Mouse (Mus musculus) lung, postnatal 36 days (tissue): Measurements from ENCODE around the gene Szt2.
A peak's percentile ranks its signal among the peaks of the same experiment; 100 is the strongest.

Experiments
- DNase-seq: peaks from one replicate; pipeline ENCODE4 v3.0.0; 2022; ENCODE audit warnings: mixed read lengths

Szt2 gene

DNA sequence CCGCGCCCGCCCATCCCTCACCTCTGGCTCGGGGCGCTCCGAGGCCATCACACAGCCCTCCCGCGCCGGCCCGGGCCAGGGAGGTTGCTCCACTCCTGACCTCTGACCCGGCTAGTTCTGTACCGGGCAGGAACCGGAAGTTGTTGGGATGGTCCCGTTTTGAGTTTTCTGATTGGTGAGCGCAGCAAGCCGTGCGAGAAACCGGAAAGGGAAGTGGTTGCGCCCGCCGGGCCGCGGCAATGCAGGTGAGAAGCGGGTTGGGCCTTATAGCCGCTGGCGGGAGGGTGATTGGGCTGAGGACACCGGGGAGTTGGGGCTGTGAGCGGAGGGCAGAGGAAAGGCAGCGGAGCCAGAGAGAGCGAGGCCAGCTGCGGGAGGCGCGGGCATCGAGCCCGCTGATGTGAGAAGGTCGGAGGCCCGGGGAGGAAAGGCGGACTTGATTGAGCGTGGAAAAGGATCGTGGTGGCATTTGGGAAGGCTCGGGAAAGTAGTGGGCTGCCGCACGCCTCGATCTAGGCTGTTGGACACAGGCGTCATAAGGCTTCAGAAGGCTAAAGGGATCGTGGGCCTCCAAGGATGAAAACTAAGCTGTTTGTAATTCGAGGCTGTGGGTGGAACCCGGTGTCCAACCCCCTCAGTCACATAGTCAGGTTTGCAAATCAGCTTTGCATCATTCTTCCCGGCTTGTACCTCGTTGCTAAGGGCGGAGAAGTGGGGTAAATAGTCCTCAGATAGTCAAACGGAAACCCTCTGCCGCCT, at the start of gene Szt2, which contains the start of gene Med8:
Szt2 (minus strand) TSS at position 132 of the 759 bp plus-strand sequence.
Med8 (plus strand) TSS at position 196 of the 759 bp plus-strand sequence.
- DNase-seq: peak; percentile 97

DNA sequence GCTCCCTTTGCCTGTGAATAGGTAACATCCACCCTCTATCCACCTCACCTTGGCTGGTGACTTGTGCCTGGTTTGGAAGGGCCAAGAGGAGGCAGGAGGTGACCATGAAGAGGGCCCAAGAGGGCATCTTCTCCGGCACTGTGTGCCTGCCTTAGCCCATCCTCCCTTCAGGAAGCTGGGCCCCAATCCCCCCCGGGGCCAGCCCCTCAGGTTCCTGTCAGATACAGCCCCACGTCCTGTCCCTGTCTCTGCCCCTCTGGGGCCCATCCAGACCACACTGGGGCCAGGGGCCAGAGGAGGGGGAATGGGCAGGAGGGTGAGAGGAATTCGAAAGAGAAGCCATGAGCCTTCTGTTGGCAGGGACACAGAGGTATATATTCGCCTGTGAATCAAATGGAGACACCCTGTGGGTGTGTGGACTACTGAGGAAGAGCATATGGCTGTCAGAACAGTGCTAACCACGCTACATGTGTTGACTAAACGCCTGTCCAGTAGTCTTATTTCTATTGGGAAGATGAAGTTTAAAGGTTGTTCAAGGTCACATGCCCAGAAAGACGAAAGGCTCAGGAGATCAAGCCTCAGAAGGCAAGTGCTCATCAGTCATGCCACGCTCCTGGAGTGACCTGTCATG, 48.4 kb upstream of the Szt2 start, which contains the start of gene Mpl:
Mpl (minus strand) TSS at position 169 of the 631 bp plus-strand sequence.
- no peak for DNase-seq

GRCm38 (mm10) chr4:118446415-118447153, 37.5 kb upstream of the Szt2 start:
- peak; percentile 29 for DNase-seq

GRCm38 (mm10) chr4:118445781-118446414, 36.8 kb upstream of the Szt2 start:
- peak; percentile 84 for DNase-seq

DNA sequence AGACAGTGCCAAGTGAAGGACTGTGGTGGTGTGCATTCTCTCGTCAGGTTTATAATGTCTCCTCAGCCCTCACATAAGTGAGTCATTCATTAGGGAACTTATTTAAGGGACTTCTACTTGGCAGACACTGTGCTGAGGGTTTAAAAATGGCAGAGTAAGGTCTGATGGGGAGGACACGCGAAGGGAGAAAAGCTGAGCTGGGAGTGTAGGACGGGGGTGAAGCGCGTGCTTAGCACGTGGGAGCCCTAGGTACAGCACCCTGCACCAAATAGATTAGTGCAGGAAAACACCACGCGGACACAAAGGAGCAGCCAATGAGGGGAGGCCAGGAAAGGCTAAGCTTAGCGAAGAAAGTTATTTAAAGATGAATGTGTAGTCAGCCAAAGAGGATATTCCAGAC, 36.0 kb upstream of the Szt2 start:
- DNase-seq: no peak

DNA sequence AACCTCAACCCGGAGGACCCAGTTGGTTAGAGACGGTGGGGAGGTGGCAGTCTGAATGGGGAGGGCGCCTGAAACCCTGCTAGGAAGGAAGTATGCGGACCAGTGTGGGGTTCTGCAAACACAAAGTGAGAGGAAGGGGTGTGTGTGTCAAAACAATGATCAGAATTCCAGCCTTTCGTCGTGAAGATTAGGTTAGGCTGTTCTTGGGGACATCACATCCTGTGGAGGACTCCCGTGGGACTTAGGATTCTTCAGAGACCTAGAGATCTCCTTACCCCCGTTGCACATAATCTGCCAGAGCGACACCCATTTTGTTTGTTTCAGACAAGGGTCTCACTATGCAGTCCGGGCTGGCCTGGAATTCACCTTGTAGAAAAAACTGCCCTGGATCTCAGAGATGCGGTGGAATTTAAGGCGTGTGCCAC, 28.8 kb upstream of the Szt2 start:
- no peak for DNase-seq

- peak; percentile 94 for DNase-seq
Measured at GRCm38 (mm10) chr4:118436820-118437603, 27.9 kb upstream of the Szt2 start, which contains the start of gene Cdc20. Gene Cdc20, minus strand, starts transcription at chr4:118437352.

- DNase-seq: no peak
Measured at GRCm38 (mm10) chr4:118432332-118432731, 23.3 kb upstream of the Szt2 start.

GRCm38 (mm10) chr4:118429215-118429895, 20.3 kb upstream of the Szt2 start:
- peak; percentile 82 for DNase-seq

- peak; percentile 78 for DNase-seq
Measured at GRCm38 (mm10) chr4:118428531-118429214, 19.6 kb upstream of the Szt2 start.

DNA sequence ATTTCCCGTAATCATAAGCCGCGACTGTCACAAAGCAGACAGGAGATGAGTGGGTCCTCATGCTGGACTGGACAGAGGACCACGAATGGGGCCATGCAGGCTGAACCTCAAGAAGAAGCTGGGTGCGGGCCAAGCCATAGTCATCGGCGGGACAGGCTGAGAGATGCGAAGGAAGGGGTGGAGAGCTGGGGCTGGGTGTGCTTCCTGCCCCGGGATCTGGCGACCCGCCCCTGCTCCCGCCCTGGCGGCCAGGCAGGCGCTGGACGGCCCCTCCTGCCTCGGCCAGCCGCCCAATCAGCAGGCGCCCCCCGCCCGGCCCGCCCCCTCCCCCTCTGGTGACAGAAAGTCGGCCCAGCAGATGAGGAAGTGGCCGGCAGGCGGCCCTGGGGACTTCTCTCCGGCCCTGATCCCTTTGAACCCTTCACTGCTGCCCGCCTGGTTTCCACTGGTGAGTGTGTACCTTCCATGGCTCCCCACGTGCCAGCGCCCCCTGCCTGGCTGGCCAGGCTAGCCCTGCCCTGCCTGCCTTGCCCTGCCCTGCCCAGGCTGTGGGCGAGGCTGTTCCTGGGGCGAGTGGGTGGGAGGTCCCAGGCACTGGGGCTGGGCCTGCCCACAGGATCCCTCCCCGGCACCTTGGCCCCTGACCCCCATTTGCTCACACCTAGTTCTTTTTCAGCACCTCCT, 18.8 kb upstream of the Szt2 start, which contains the start of gene Elovl1:
Elovl1 (plus strand) TSS at position 326 of the 684 bp plus-strand sequence.
- peak; percentile 96 for DNase-seq

- no peak for DNase-seq
Measured at GRCm38 (mm10) chr4:118427415-118427767, 18.3 kb upstream of the Szt2 start.

DNA sequence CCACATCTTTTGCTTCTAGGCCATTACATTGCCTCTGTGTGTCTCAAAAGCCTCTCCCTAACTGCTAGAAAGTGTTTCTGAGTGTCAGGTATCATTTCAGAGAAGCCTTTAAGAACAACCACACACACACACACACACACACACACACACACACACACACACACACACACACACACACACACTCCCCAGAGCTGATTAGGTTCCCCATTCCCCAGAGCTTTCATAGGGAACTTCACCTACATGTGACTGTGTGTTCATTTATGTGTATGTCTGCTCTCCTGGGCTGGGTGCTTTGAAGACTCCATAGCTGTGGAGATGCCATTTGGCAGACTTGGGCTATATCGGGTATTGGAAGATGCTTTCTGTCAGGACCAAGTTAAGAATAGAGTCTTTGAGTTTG, 16.3 kb upstream of the Szt2 start:
- no peak for DNase-seq

GRCm38 (mm10) chr4:118424541-118425160, 15.6 kb upstream of the Szt2 start:
- DNase-seq: peak; percentile 62

- peak; percentile 33 for DNase-seq
Measured at GRCm38 (mm10) chr4:118421384-118421783, 12.3 kb upstream of the Szt2 start.

DNA sequence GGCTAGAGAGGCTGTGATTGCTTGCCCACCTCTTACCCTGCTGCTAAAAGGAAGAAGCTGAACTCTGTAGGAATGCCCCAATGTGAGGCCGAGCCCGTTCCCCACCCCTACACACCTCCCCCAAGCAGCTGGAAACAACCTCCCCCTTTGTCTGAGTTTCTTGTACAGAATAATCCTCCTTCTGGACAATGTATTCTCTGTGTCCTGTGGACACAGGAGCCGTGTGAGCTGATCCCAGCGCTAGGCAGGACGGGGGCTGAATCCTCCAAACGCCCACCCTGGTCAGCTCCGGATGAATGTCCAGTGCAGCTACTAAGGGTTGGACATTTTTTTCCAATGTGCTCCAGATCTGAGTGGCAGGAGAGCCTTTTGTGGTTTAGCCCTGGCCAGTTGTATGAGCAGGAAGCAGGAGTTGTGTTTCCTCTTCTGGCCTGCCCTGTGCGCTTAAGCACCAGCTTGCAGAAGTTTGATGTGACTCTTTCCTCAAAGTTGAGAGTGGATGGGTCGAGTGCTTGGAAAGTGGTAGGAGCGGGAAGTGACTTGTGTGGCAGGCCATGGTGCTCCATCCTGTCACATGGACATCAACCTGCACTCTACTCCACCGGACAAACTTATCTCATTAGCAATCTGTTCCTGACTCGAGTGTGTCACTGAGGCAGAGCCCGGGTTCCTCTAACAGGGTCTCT, 8.2 kb upstream of the Szt2 start:
- DNase-seq: peak; percentile 56

DNA sequence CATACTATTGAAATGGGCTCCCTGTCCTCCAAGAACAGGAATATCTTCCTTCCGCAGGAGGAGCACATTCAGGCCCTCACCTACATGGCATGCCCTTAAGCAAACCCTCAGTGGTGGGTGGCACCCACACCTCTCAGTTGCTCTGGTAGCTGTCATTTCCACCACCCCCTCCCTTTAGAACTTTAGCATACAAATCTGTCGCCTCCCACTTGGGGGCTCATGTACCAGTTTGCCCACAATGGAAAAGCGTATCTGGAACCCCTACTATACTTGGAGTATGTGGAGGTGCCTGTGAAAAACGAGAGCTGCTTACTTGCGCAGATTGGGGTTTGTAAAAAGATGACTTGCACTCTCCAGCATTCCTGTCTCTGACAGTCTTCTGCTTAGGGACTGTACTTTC, 7.3 kb upstream of the Szt2 start:
- DNase-seq: no peak

- DNase-seq: no peak
Measured at GRCm38 (mm10) chr4:118415779-118416178, 6.7 kb upstream of the Szt2 start.

GRCm38 (mm10) chr4:118413553-118413952, 4.5 kb upstream of the Szt2 start:
- no peak for DNase-seq
